Mouse (Mus musculus): ENCODE data around the gene Robo1.

The Robo1 gene

GRCm38 (mm10) chr16:72678450-72678849 lies 370.3 kb downstream of the Robo1 start:
- no peak for DNase-seq (ENCODE audit: low read depth, low spot score)

GRCm38 (mm10) chr16:72678947-72679558 lies 370.9 kb downstream of the Robo1 start:
- DNase-seq (ENCODE audit: low read depth, low spot score): no peak

- DNase-seq (ENCODE audit: low read depth, low spot score): no peak
Measured at GRCm38 (mm10) chr16:72685604-72686479, 377.7 kb downstream of the Robo1 start.

- no peak for DNase-seq (ENCODE audit: low read depth, low spot score)
Measured at GRCm38 (mm10) chr16:72686480-72687053, 378.5 kb downstream of the Robo1 start.

GRCm38 (mm10) chr16:72687651-72688050 lies 379.5 kb downstream of the Robo1 start:
- peak; percentile 63 for DNase-seq (ENCODE audit: low read depth, low spot score)

- peak; percentile 63 for DNase-seq (ENCODE audit: low read depth, low spot score)
Measured at GRCm38 (mm10) chr16:72688185-72688681, 380.1 kb downstream of the Robo1 start.

GRCm38 (mm10) chr16:72691909-72692308 lies 383.8 kb downstream of the Robo1 start:
- no peak for DNase-seq (ENCODE audit: low read depth, low spot score)

- no peak for DNase-seq (ENCODE audit: low read depth, low spot score)
Measured at GRCm38 (mm10) chr16:72693446-72694274, 385.6 kb downstream of the Robo1 start.

GRCm38 (mm10) chr16:72694787-72695186 lies 386.7 kb downstream of the Robo1 start:
- no peak for DNase-seq (ENCODE audit: low read depth, low spot score)

- DNase-seq (ENCODE audit: low read depth, low spot score): peak; percentile 59
Measured at GRCm38 (mm10) chr16:72699238-72700006, 391.3 kb downstream of the Robo1 start.

GRCm38 (mm10) chr16:72700297-72700696 lies 392.2 kb downstream of the Robo1 start:
- DNase-seq (ENCODE audit: low read depth, low spot score): peak; percentile 71

- peak; percentile 38 for DNase-seq (ENCODE audit: low read depth, low spot score)
Measured at GRCm38 (mm10) chr16:72703486-72703885, 395.4 kb downstream of the Robo1 start.

GRCm38 (mm10) chr16:72705851-72706250 lies 397.7 kb downstream of the Robo1 start:
- no peak for DNase-seq (ENCODE audit: low read depth, low spot score)

GRCm38 (mm10) chr16:72708526-72708925 lies 400.4 kb downstream of the Robo1 start:
- DNase-seq (ENCODE audit: low read depth, low spot score): no peak

- no peak for DNase-seq (ENCODE audit: low read depth, low spot score)
Measured at GRCm38 (mm10) chr16:72717118-72717802, 409.2 kb downstream of the Robo1 start.

- no peak for DNase-seq (ENCODE audit: low read depth, low spot score)
Measured at GRCm38 (mm10) chr16:72719063-72719462, 411.0 kb downstream of the Robo1 start.

GRCm38 (mm10) chr16:72720979-72721378 lies 412.9 kb downstream of the Robo1 start:
- no peak for DNase-seq (ENCODE audit: low read depth, low spot score)

GRCm38 (mm10) chr16:72721713-72722481 lies 413.8 kb downstream of the Robo1 start:
- no peak for DNase-seq (ENCODE audit: low read depth, low spot score)

GRCm38 (mm10) chr16:72734234-72734633 lies 426.1 kb downstream of the Robo1 start:
- no peak for DNase-seq (ENCODE audit: low read depth, low spot score)
